Mouse (Mus musculus): ENCODE measurements around the gene Zmiz1.

The Zmiz1 gene

GRCm38 (mm10) chr14:25474017-25474416, 15.0 kb downstream of the Zmiz1 start:
- no peak for DNase-seq

GRCm38 (mm10) chr14:25474732-25475131, 15.7 kb downstream of the Zmiz1 start:
- no peak for DNase-seq

GRCm38 (mm10) chr14:25476048-25476447, 17.1 kb downstream of the Zmiz1 start:
- no peak for DNase-seq

DNA sequence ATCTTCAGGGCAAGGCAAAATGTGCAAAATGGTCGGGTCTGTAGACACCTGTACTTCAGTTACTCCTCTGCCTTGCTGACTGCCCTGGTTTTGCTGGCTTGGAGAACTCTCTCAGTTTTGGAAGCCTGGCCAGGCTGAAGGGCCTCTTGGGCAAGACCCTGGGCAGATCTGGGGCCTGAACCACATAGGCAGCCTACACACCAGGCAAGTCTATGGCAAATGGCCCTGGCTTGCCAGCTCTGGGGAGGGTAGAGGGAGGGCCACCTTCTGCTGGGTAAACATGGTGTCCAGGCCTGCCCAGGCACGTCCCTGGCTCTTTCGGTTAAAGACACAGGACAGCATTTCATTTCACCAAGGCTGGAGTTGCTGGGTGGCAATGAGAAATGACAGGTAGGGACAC, 17.5 kb downstream of the Zmiz1 start:
- no peak for DNase-seq

- DNase-seq: no peak
Observed at GRCm38 (mm10) chr14:25477268-25477667, 18.3 kb downstream of the Zmiz1 start.

DNA sequence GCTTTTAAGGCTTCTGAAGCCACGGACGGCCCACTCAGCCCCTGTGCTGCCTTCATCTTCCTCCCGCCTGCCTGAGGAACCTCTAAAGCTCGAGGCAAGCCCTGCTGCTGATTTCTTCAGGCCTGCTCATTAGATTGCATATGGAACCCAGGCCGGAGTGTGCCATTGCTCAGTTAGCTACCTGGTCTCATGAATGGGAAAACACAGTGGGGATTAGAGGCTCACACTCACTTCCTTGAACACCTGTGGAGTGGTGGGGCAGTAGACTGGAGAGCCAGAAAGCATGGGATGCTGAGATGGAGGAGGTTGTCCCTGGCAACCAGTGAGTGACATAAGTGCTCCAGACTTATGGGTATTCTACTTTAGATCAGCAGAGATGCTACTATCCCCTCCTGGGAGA, 19.3 kb downstream of the Zmiz1 start:
- DNase-seq: no peak

DNA sequence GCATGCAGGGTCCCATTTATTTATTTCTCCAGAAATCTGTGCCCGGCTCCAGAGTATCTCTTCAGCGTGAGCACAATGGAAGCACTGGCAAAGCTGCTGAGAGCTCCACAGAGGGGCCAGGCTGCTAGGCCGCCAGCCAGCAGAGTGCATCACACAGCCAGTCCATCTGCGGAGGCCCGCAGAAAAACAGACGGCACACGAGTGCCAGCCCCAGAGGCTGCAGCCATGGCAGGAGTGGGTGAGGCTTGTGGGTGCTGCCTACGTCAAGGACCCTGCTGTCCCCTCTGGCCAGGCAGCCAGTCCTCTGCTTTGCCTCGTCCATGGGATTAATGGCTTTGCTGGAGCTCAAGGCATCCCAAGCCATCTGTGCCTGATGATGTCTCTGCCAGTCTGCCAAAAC, 19.8 kb downstream of the Zmiz1 start:
- no peak for DNase-seq

- DNase-seq: peak; percentile 44
Observed at GRCm38 (mm10) chr14:25479841-25480252, 20.9 kb downstream of the Zmiz1 start.

DNA sequence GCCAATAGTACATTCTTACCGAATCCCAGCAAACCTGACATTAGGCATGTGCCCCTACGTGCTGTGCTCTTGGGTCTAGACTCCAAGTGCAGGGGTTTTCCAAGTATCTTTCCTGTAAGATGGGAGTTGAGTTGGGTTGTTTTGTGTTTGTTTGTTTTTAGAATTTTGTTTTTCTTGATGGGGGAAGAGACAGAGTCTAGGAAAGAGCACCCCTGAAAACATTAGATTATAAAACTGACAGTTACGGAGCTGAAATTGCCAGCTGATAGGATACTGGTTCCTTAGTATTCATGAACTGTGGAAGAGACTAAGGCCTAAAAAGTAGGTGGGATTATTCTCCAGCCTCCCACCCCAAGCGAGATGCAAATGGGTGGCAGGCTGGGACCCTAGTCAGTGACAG, 21.5 kb downstream of the Zmiz1 start:
- no peak for DNase-seq

DNA sequence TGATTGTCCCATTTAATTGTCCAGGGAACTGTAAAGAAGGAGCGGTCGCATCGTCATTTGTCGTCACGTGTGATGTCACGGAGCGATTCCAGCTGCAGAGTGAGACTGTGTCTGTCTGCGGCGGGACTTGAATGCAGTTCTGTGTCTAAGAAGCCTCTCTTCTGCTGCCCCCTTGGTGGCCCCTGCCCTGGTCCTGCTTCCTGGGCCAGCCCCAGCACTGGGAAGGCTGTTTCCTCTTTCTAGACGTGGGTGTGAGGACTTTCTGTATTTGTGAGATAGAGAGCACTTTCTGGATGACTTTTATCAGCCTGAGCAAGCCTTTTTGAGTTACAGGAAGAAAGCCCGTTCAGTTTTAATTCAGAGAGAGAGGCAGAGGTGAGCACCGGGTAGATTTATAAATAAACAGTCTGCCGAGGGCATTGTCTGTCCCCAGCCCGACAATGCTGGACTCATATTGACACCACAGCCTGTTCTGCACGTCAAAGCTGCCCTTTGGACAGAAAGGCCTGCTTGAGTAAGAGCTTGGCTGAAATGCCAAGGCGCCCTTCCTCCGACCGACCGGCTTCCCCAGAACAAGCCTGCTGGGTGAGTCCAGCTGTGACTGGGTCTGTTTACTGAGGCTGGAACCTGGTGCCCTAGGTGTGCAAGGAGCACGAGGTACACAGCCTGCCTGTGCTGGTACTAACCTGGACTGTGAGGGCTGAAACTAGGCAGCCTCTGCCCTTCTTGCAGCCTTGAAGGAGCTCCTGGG, 22.1 kb downstream of the Zmiz1 start:
- peak; percentile 75 for DNase-seq

DNA sequence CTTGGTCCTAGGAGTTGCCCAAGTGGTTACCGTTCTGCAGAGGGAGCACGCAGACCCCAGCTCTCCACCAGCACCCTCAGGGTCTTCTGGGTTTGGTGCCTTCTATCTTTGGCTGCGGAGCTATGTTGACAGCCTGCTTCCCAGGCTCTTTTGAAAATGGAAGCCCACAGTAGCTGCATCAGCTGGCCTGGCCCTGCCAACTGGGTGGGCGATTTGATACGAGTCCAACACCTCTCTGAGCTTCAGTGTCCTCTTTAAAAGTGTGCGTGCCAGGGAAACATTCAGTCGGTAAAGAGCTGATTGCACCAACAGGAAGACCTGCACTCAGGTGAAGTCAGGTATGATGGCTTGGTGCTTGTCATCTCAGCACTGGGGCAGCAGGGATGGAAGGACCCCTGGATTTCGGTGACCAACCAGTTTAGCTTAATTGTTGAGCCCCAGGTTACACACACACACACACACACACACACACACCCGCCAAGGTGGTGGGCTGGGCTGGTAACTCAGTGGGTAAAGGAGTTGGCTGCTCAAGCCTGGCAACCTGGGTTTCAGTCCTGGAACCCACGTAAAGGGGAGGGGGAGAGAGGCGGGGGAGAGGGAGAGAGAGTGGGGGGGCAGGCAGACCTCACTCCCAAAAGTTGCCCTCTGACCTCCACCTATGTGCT, 22.8 kb downstream of the Zmiz1 start:
- no peak for DNase-seq

DNA sequence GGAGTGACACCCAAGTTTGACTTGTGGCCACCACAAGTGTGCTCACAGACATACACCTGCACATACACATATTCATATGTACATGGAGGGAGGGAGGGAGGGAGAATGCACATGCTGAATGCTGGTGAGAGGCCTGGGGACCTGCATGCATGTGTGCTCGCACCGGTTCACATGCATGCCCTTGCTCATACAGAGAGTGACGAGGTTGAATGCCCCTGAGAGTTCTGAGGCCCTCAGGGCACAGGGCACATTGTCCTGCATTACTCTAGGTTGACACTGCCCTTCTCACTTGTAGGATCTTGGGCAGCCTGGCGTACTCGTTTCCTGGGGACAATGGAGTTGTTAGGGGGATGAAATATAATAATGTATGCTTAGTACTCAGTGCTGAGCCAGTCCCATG, 23.4 kb downstream of the Zmiz1 start:
- DNase-seq: no peak

- DNase-seq: no peak
Observed at GRCm38 (mm10) chr14:25483285-25483684, 24.3 kb downstream of the Zmiz1 start.

- DNase-seq: no peak
Observed at GRCm38 (mm10) chr14:25484049-25484448, 25.1 kb downstream of the Zmiz1 start.

- no peak for DNase-seq
Observed at GRCm38 (mm10) chr14:25486220-25486619, 27.2 kb downstream of the Zmiz1 start.

DNA sequence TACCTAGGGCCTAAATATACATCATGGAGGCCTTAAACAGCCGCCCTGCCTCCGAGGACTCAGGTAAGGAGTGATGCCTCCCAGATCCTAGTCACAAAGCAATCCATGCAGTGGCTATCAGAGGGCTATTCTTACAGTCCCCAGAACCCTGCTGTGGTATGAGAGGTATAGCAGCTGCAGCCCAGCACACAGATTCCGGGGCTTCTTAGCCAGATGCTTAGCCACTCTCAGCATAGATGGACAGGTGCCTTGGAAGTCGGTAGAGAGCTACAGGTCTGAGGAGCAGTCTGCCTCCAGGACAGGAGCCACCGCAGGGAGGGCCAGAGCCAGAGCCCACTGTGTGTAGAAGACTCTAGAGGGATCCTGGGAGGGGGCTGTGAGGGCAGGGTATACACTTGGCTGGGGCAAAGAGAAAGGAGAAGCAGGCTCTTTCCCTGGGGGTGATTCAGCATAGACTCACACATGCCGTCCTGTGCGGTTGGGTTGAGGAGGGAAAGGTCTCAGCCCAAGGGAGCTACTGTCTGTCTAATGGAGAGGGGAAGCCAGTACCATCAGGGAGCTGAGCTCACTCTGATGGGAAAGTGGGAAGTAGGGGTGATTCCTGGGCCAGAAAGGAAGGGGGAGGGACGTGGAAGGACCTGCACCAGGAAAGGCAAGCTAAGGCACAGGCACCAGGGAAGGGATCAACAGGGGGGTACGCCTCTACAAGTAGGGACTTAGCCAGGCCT, 27.9 kb downstream of the Zmiz1 start:
- no peak for DNase-seq

- no peak for DNase-seq
Observed at GRCm38 (mm10) chr14:25487470-25487955, 28.5 kb downstream of the Zmiz1 start.

DNA sequence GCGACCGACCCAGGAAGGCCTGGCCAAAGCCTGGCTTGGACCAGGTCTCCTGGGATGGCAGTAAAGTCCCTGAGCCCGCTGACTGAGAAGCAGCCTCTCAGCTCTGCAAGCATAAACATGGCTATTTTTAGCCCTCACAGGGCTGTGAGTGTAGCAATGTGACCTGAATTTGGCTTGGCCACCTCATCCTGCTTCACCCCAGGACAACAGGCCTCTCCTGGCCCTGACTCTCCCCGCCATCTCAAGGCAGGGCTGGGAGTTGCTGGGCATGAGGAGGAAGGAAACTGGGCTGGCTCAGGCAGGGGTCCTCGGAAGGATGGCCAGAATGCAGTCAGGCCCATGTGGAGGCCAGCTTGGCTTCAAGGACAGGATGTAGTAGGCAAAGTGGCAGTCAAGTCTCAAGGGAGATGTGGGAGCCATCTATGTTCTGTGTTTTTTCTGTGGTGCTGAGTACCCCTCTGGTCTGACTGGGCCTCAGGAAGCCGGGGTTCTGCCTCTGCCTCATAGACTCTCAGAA, 29.2 kb downstream of the Zmiz1 start:
- peak; percentile 62 for DNase-seq

GRCm38 (mm10) chr14:25489336-25490078, 30.5 kb downstream of the Zmiz1 start:
- DNase-seq: no peak

- DNase-seq: no peak
Observed at GRCm38 (mm10) chr14:25491961-25492360, 33.0 kb downstream of the Zmiz1 start.

DNA sequence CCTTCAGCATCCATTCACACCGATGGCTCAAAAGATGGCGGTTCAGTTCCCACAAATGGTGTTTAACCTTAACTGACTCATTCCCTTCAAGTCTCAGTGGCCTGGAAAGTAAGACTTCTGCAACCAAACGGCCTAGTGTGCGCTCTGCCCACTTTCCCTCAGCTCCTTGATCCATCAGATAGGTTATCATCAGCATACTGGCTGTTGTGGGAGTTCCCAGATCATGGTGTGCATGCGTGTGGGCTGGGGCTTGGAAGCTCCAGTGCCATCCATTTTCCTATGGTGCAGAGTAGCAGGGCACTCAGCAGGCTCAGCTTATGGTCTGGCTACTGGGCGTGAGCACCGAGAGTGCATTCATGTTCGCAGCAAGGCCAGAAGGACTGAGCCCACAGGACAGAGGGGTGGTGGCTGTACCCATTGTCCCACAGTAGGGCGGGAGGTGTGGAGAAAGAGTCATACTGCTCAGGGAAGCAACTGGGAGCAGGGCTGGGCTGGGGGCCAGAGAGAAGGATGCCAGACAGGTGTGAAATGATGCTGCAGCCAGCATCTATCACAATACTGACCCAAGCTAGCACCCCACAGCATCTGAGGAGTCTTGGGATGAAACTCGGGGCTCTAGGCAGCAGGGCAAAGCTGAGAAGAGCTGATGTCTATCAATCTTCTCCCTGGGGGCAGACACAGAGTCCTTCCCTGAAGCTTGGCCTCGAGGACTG, 33.7 kb downstream of the Zmiz1 start:
- DNase-seq: no peak
